Mouse (Mus musculus) inflammation-experienced regulatory T-cells, adult 6 months (primary cell): ENCODE measurements at regions not wholly inside any gene's neighbourhood (a gene's known extent, or its start where the extent isn't known, plus 50 kb on each side); places are given as distances from the start of the nearest gene placed in this dataset.

Experiments
- ATAC-seq: one replicate; pipeline ENCODE4 v1.8.0; 2017

- ATAC-seq, result no peak
Observed at GRCm38 (mm10) chr3:61255643-61256042, 105.8 kb upstream of the Rap2b start.

GRCm38 (mm10) chr3:61268453-61269335, 92.7 kb upstream of the Rap2b start:
- peak; percentile 43 for ATAC-seq

GRCm38 (mm10) chr3:61285924-61286520, 75.4 kb upstream of the Rap2b start:
- no peak for ATAC-seq

GRCm38 (mm10) chr3:61288195-61288594, 73.2 kb upstream of the Rap2b start:
- ATAC-seq, result no peak

- no peak for ATAC-seq
Observed at GRCm38 (mm10) chr3:61294855-61295254, 66.6 kb upstream of the Rap2b start.

GRCm38 (mm10) chr3:61297290-61297689, 64.1 kb upstream of the Rap2b start:
- ATAC-seq, result no peak

GRCm38 (mm10) chr3:61302214-61302613, 59.2 kb upstream of the Rap2b start:
- ATAC-seq, result no peak

GRCm38 (mm10) chr3:61303485-61303884, 58.0 kb upstream of the Rap2b start:
- no peak for ATAC-seq

GRCm38 (mm10) chr3:61306306-61306705, 55.1 kb upstream of the Rap2b start:
- ATAC-seq, result no peak

GRCm38 (mm10) chr3:61308764-61309163, 52.7 kb upstream of the Rap2b start:
- no peak for ATAC-seq

- no peak for ATAC-seq
Observed at GRCm38 (mm10) chr3:61309197-61309596, 52.2 kb upstream of the Rap2b start.
